Mouse (Mus musculus) CH12.LX (cell line): ENCODE measurements around the gene Hoxb1. TPM values are rescaled to one million over a fixed set of nuclear protein-coding genes. Genes with fewer than 3 reads are reported as not detected.

ENCODE experiments used
- DNase-seq: peaks from one replicate; pipeline ENCODE4 v3.0.0-alpha.2; 2013; ENCODE audit errors: extremely low read depth
- H3K27ac ChIP-seq: 2 replicates; pipeline ENCODE4 v1.5.1; 2012; ENCODE audit warnings: low read depth, mild to moderate bottlenecking, control low read depth, moderate library complexity; ENCODE audit not compliant: insufficient read depth
- H3K27me3 ChIP-seq: replicated peaks from 2 replicates; pipeline ENCODE3; 2012; ENCODE audit warnings: inconsistent platforms
- H3K36me3 ChIP-seq, 2 experiments: replicated peaks in 1 of 2; 2 replicates each; pipeline versions ENCODE3 to v1.6.1; 2012; ENCODE audit warnings: inconsistent platforms in 1 of 2, low read length in 1 of 2, mild to moderate bottlenecking in 1 of 2, mixed read lengths in 1 of 2, moderate library complexity in 1 of 2; ENCODE audit not compliant: control insufficient read depth in 1 of 2, insufficient read depth in 1 of 2
- H3K4me1 ChIP-seq, 2 experiments: 2 replicates each; pipeline ENCODE4 v1.6.1; 2012; ENCODE audit warnings: inconsistent platforms in 1 of 2, moderate library complexity in 1 of 2; ENCODE audit not compliant: insufficient read depth in 2 of 2, control insufficient read depth in 1 of 2
- H3K4me2 ChIP-seq: 2 replicates; pipeline ENCODE4 v1.6.1; 2012; ENCODE audit warnings: low read depth, mild to moderate bottlenecking, control low read depth; ENCODE audit not compliant: poor library complexity, insufficient read depth, severe bottlenecking
- H3K4me3 ChIP-seq, 3 experiments: fragments of 150-350 bp in 1 of 3; sonication (generic) in 1 of 3; replicated peaks in 1 of 3; 2 replicates each; pipeline versions ENCODE3 to v1.5.1; 2011 to 2012; ENCODE audit warnings: low read depth in 2 of 3, low read length in 2 of 3, mild to moderate bottlenecking in 2 of 3, moderate library complexity in 2 of 3, control low read depth in 1 of 3, improper control_type of control experiment in 1 of 3, inconsistent platforms in 1 of 3, mixed read lengths in 1 of 3; ENCODE audit not compliant: poor library complexity in 1 of 3
- H3K79me2 ChIP-seq: replicated peaks from 2 replicates; pipeline ENCODE4 v1.6.1; 2012; ENCODE audit warnings: mild to moderate bottlenecking, moderate library complexity; ENCODE audit not compliant: control insufficient read depth, poor library complexity, insufficient read depth, severe bottlenecking; ENCODE audit errors: extremely low read depth
- H3K9ac ChIP-seq: 2 replicates; pipeline ENCODE4 v1.6.1; 2012; ENCODE audit warnings: low read depth, mild to moderate bottlenecking, control low read depth, moderate library complexity; ENCODE audit not compliant: insufficient read depth
- H3K9me3 ChIP-seq: replicated peaks from 2 replicates; pipeline ENCODE3; 2012; ENCODE audit warnings: low read length, inconsistent platforms, mixed read lengths
- CTCF ChIP-seq, 2 experiments: IDR thresholded peaks in 1 of 2; conservative IDR thresholded peaks in 1 of 2; 2 replicates each; pipeline ENCODE4 v1.5.1; 2011 to 2012; ENCODE audit warnings: low read depth in 2 of 2, low read length in 2 of 2, improper control_type of control experiment in 1 of 2, inconsistent platforms in 1 of 2, mild to moderate bottlenecking in 1 of 2, moderate library complexity in 1 of 2
- ELF1 ChIP-seq: IDR thresholded peaks from 2 replicates; pipeline ENCODE4 v1.6.1; 2014; ENCODE audit warnings: low read depth, mild to moderate bottlenecking, inconsistent platforms, low read length, improper control_type of control experiment
- MAFK ChIP-seq: IDR thresholded peaks from 2 replicates; pipeline ENCODE4 v1.6.1; 2011; ENCODE audit warnings: low read length, improper control_type of control experiment; ENCODE audit not compliant: insufficient replicate concordance
- MAX ChIP-seq: IDR thresholded peaks from 2 replicates; pipeline ENCODE4 v1.6.1; 2011; ENCODE audit warnings: low read length, improper control_type of control experiment
- USF2 ChIP-seq: conservative IDR thresholded peaks from 2 replicates; pipeline ENCODE4 v1.6.1; 2011; ENCODE audit warnings: low read depth, low read length, improper control_type of control experiment
- ZNF384 ChIP-seq: IDR thresholded peaks from 2 replicates; pipeline ENCODE4 v1.6.1; 2012; ENCODE audit warnings: low read depth, low read length, improper control_type of control experiment, inconsistent platforms
- dilution Hi-C: fragments of 300-500 bp; cut with MboI; formaldehyde crosslinking; loops from 2 replicates; pipeline ENCODE4 v1.14.3; 2020; ENCODE audit warnings: low sequenced_read_pairs; ENCODE audit not compliant: extremely low pct_unique_long_range_greater_than_20kb, extremely low pct_ligation_motif_present
- in situ Hi-C: fragments of 300-500 bp; cut with MboI; formaldehyde crosslinking; loops from 3 replicates; pipeline ENCODE4 v1.14.3; 2019; ENCODE audit warnings: low sequenced_read_pairs, low pct_ligation_motif_present, low pct_unique_long_range_greater_than_20kb, mixed read lengths
- polyA plus RNA-seq: library from polyadenylated mRNA; unstranded; fragments of >175 nt; gene quantifications from 2 replicates; pipeline ENCODE4 v1.2.1, GENCODE M21; 2012; ENCODE audit warnings: low read depth; ENCODE audit not compliant: insufficient read length
- total RNA-seq, 2 experiments: library from RNA; depleted of rRNA; stranded (reverse); fragments of 300-350 nt in 1 of 2; fragments of >200 nt in 1 of 2; gene quantifications; 2 replicates each; pipeline ENCODE4 v1.2.3; 2012 to 2014

Gene Hoxb1
- total and polyA plus RNA-seq, 3 experiments = not detected

DNA sequence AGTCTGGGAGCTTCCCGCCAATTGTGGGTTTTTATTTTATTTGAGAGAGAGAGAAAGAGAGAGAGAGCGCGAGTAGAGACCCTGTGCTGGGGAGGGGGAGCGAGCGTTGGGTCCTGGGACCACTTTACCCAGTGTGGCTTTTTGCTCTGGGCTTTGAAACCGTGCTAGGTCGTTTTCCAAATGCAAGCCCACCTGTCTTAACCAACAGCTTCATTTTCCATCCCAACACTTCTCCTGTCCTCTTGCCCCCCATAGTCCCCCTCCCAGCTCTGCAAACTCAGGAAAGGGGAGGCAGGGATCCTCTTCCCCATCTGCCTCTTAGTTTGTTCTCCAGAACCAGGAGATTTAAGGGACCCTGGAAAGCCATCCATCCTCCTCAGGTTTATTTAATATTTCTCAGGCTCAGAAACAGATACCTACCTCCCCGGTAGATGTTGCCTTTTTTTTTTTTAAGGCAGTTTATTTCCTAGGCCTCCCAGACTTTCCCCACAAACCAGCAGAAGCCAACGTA, 10.7 kb upstream of the Hoxb1 start:
- in situ Hi-C loops = no loop called here
- dilution Hi-C loops = no loop called here
- Histone ChIP-seq H3K27me3 (peaks cover 52% of the 10 kb centered on the region), H3K9me3 (peaks cover 6% of the 10 kb centered on the region), H3K79me2 (no peaks in the 10 kb centered on the region), H3K36me3 (no peaks in the 10 kb centered on the region), H3K9ac (no peak overlapping the region), H3K4me1 (peaks cover 0 to 12% of the 10 kb centered on the region in 2 experiments; a peak in 2 of 4 replicates), H3K4me2 (no peak overlapping the region), H3K27ac (no peak overlapping the region), H3K4me3 (no peak overlapping the region)
- DNase-seq = no peak
- no peak for TF ChIP-seq ELF1
- TF ChIP-seq CTCF (conservative IDR thresholded peaks at IDR 0.05 in 1 of 2, IDR thresholded peaks at IDR 0.05 in 1 of 2; ENCODE audit: low read depth in 2 of 2, low read length in 2 of 2) = no peak
- TF ChIP-seq USF2 = no peak

DNA sequence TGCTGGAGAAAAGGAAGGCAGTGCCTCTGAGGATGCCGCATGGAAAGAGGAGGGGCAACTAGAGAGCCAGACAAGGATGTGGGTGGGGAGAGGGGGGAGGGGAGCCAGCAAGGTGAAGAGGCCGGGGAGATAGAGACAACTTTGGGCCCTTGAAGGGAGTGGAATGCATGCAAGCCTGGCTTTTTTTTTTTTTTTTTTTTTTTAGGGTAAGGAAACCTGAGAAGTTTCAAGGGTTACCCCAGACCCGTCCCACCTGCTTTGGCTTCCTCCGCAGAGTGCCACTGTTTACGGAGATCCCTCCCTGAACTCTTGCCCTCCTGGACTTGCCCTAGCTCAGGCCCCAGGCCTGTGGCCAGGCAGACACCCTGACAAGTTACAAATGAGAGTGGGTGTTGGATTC, 1.7 kb upstream of the Hoxb1 start:
- H3K4me2 ChIP-seq = no peak overlapping the region
- no peaks in the 10 kb centered on the region for H3K79me2 ChIP-seq
- dilution Hi-C loops (no loop called here), in situ Hi-C loops (no loop called here)
- H3K4me3 ChIP-seq = no peak overlapping the region
- peaks cover 84% of the 10 kb centered on the region for H3K27me3 ChIP-seq
- no peak for DNase-seq
- no peaks in the 10 kb centered on the region; a peak in 1 of 4 replicates for H3K4me1 ChIP-seq
- H3K9ac ChIP-seq = no peak overlapping the region
- no peaks in the 10 kb centered on the region for H3K36me3 ChIP-seq
- TF ChIP-seq ZNF384 (0 out of 2 replicates have a peak, but pooled peaks have one; percentile 20), MAFK (no peak)
- TF ChIP-seq, all 38 proteins: peak for 1
- no peak overlapping the region for H3K27ac ChIP-seq
- no peaks in the 10 kb centered on the region for H3K9me3 ChIP-seq

DNA sequence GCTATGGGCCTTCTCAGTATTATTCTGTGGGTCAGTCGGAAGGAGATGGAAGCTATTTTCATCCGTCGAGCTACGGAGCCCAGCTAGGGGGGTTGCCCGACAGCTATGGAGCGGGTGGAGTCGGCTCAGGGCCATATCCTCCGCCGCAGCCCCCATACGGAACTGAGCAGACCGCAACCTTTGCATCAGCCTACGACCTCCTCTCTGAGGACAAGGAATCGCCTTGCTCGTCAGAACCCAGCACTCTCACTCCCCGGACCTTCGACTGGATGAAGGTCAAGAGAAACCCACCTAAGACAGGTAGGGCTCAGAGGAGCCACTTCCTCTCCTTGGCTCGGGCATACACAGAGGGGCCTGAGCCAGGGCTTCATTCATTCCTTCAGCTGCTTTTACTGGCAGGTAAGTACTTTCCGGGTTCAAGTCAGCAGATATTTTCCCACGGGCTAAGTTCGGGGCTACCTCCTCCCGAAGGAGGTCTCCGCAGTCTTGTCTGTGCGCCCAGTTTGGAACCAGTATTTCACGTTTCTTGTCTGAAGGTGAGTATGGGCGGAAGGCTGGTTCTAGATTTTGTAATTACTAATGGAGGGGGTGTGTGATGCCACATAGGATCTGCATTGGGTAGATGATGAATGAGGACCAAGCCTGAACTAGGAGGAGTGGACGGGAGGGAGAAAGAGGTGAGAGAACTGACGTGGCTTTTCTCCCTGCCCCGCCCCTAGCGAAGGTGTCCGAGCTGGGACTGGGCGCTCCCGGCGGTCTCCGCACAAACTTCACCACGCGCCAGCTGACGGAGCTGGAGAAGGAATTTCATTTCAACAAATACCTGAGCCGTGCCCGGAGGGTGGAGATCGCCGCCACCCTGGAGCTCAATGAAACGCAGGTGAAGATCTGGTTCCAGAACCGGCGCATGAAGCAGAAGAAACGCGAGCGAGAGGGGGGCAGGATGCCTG, 815 bp downstream of the Hoxb1 start:
- TF ChIP-seq MAX = no peak
- no peak overlapping the region for H3K4me2 ChIP-seq
- in situ Hi-C loops = no loop called here
- peaks cover 95% of the 10 kb centered on the region for H3K27me3 ChIP-seq
- no peak overlapping the region for H3K27ac ChIP-seq
- no peak for DNase-seq
- no peaks in the 10 kb centered on the region for H3K36me3 ChIP-seq
- dilution Hi-C loops = no loop called here
- H3K9me3 ChIP-seq = no peaks in the 10 kb centered on the region
- no peaks in the 10 kb centered on the region for H3K79me2 ChIP-seq
- no peak overlapping the region for H3K9ac ChIP-seq
- no peak overlapping the region for H3K4me3 ChIP-seq
- H3K4me1 ChIP-seq = no peaks in the 10 kb centered on the region; a peak in 1 of 4 replicates
